Mouse (Mus musculus) embryonic facial prominence, embryonic 11.5 days (tissue): ENCODE measurements at regions not wholly inside any gene's neighbourhood (a gene's known extent, or its start where the extent isn't known, plus 50 kb on each side); places are given as distances from the start of the nearest gene placed in this dataset.

Experiments used
- ATAC-seq: fragments of 200-750 bp; cut with Nextera tagmentation; replicated peaks from 2 replicates; pipeline ENCODE4 v1.8.0; 2017; ENCODE audit warnings: low read depth; ENCODE audit not compliant: insufficient number of reproducible peaks, low FRiP score, low TSS enrichment
- DNase-seq: peaks from one replicate; pipeline ENCODE4 v3.0.0-alpha.2; 2015; ENCODE audit warnings: low spot score
- H3K27ac ChIP-seq: fragments of 300-500 bp; sonication (generic); replicated peaks from 2 replicates; pipeline ENCODE4 v1.5.1; 2014; ENCODE audit warnings: mild to moderate bottlenecking, low read depth, low read length, control low read depth
- H3K27me3 ChIP-seq: fragments of 300-500 bp; sonication (generic); 2 replicates; pipeline ENCODE4 v1.6.1; 2014; ENCODE audit warnings: mild to moderate bottlenecking, low read length, moderate library complexity, mixed read lengths; ENCODE audit not compliant: control insufficient read depth, insufficient read depth
- H3K36me3 ChIP-seq: fragments of 300-500 bp; sonication (generic); replicated peaks from 2 replicates; pipeline ENCODE4 v1.6.1; 2014; ENCODE audit warnings: low read depth, mild to moderate bottlenecking, low read length, moderate library complexity, mixed read lengths; ENCODE audit not compliant: control insufficient read depth, insufficient read depth
- H3K4me1 ChIP-seq: fragments of 300-500 bp; sonication (generic); 2 replicates; pipeline ENCODE4 v1.6.1; 2014; ENCODE audit warnings: low read length, mixed read lengths; ENCODE audit not compliant: control insufficient read depth, insufficient read depth
- H3K4me2 ChIP-seq: fragments of 300-500 bp; sonication (generic); 2 replicates; pipeline ENCODE4 v1.6.1; 2014; ENCODE audit warnings: low read depth, mild to moderate bottlenecking, control low read depth, low read length, moderate library complexity
- H3K4me3 ChIP-seq: fragments of 300-500 bp; sonication (generic); 2 replicates; pipeline ENCODE4 v1.5.1; 2014; ENCODE audit warnings: low read depth, low read length, control low read depth
- H3K9ac ChIP-seq: fragments of 300-500 bp; sonication (generic); replicated peaks from 2 replicates; pipeline ENCODE4 v1.6.1; 2014; ENCODE audit warnings: mild to moderate bottlenecking, control low read depth, low read length
- H3K9me3 ChIP-seq: fragments of 300-500 bp; sonication (generic); replicated peaks from 2 replicates; pipeline ENCODE4 v1.6.1; 2016; ENCODE audit warnings: mild to moderate bottlenecking, low read length, inconsistent platforms, mixed read lengths; ENCODE audit not compliant: control insufficient read depth
- WGBS: fragments of 180-500 bp; shearing (Covaris S2); extraction: QIAGEN DNeasy Blood & Tissue Kit; methylation state at CpG from one replicate; pipeline ENCODE4 v1.1.7; 2014; 5-methylcytosine and 5-hydroxymethylcytosine counted together

DNA sequence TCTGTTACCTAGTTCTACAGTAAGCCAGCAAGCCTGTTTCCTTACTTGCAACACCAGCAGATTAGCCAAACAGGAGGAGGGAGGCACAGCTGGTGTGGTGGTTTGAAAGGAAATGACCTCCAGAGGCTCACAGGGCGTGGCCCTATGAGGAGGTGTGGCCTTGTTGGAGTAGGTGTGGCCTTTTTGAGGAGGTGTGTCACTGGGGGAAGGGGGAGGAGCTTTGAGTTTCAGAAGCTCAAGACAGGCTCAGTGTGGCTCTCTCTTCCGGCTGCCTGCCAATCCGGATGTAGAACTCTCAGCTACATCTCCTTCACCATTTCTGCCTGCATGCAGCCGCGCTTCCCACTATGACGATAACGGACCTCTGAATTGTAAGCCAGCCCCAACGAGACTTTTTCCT is 82.7 kb downstream of the Zfp281 start:
- no peaks in the 10 kb centered on the region for H3K36me3 ChIP-seq
- no peak overlapping the region for H3K9ac ChIP-seq
- no peak for ATAC-seq
- no peak overlapping the region for H3K4me2 ChIP-seq
- no peak for DNase-seq
- no peaks in the 10 kb centered on the region for H3K4me1 ChIP-seq
- H3K9me3 ChIP-seq, result no peaks in the 10 kb centered on the region
- WGBS, result 91% methylated on average over 8 of the region's 8 CpGs
- H3K27ac ChIP-seq, result no peak overlapping the region
- no peak overlapping the region for H3K4me3 ChIP-seq
- H3K27me3 ChIP-seq, result no peaks in the 10 kb centered on the region

DNA sequence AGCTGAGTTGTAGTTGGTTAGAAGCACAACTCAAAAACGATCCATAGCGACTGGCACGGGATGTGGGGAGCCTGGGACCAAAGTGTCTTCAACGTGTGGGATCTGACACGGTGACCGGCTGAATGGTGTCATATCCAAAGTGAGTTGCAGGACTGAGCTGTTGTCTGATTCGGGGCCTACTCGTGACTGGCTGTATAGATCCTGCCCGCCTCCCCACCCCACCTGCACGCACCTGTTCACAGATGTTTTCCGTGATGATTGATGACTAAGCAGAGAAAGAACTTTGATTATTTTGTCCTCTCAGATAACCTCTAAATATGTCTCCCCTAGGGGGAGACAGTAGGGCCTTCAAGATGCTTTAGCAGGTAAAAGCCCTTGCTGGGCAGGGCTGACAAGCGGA is 83.2 kb downstream of the Zfp281 start:
- no peaks in the 10 kb centered on the region for H3K4me1 ChIP-seq
- no peak for DNase-seq
- no peak overlapping the region for H3K4me3 ChIP-seq
- H3K36me3 ChIP-seq, result no peaks in the 10 kb centered on the region
- H3K27ac ChIP-seq, result no peak overlapping the region
- no peaks in the 10 kb centered on the region for H3K27me3 ChIP-seq
- H3K9me3 ChIP-seq, result no peaks in the 10 kb centered on the region
- no peak overlapping the region for H3K9ac ChIP-seq
- no peak for ATAC-seq
- whole genome bisulfite sequencing, result 87% methylated on average over 12 of the region's 12 CpGs
- no peak overlapping the region for H3K4me2 ChIP-seq

DNA sequence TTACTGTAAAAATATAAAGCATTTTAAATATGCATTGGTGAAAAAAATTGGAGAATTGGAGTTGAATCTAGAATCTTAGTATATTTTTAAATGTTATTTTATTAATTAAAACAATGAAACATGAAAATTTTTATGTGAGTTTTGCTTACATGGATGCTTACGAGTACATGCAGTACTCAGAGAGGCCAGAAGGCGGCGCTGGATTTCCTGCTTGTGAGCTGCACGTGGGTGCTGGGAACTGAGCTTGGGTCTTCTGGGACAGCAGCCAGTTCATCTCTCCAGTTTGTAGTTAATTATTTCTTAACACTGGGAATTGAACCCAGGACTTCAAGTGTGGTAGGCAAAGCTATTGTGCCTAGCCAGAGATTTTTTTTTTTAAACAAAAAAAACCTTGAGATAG is 85.5 kb downstream of the Zfp281 start:
- H3K4me1 ChIP-seq, result no peaks in the 10 kb centered on the region
- H3K4me2 ChIP-seq, result no peak overlapping the region
- H3K9me3 ChIP-seq, result no peaks in the 10 kb centered on the region
- H3K9ac ChIP-seq, result no peak overlapping the region
- no peak for ATAC-seq
- no peak for DNase-seq
- H3K4me3 ChIP-seq, result no peak overlapping the region
- no peak overlapping the region for H3K27ac ChIP-seq
- H3K36me3 ChIP-seq, result no peaks in the 10 kb centered on the region
- 68% methylated on average over 4 of the region's 4 CpGs for WGBS
- H3K27me3 ChIP-seq, result no peaks in the 10 kb centered on the region

DNA sequence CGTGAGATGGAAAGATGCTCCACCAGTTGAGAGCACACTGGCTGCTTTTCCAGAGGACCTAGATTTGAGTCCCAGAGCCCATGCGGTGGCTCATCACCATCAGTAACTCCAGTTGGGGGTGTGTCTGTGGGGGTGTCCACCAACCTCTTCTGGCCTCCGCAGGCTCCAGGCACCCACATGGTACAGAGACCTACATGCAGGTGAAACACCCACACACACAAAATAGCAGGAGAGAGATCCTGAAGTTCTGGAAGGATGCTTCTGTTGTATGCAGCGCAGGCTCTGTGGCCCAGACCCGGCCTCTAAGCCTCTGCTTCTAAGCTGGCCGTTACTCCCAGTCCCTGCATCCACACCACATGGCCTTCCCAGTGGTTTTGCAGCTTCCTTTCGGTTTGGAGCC is 86.5 kb downstream of the Zfp281 start:
- Histone ChIP-seq H3K9me3 (no peaks in the 10 kb centered on the region), H3K36me3 (no peaks in the 10 kb centered on the region), H3K4me2 (no peak overlapping the region), H3K27me3 (no peaks in the 10 kb centered on the region), H3K4me3 (no peak overlapping the region), H3K9ac (no peak overlapping the region), H3K4me1 (no peaks in the 10 kb centered on the region), H3K27ac (no peak overlapping the region)
- WGBS, result 80% methylated on average over 7 of the region's 7 CpGs
- no peak for DNase-seq
- no peak for ATAC-seq

DNA sequence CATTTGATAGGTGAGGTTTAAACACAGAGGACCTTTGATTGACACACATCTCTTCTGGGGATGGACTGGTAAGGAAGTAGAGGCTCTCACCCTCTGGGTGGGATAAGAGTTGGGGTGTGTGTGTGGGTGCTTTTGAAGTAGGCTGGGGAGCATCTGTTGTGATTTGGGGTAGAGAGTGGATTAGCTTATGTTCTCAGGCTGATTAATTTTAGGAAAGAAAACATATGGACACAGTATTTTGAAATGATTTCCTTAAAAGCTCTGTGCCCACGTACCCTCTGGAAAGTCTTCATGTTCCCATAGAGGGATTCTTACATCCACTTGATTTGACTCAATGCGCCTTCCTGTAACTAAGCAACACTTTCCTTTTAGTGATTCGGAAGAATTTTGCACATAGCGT is 89.4 kb downstream of the Zfp281 start:
- Histone ChIP-seq H3K27ac (no peak overlapping the region), H3K9me3 (no peaks in the 10 kb centered on the region), H3K4me2 (no peak overlapping the region), H3K4me1 (no peaks in the 10 kb centered on the region), H3K4me3 (no peak overlapping the region), H3K9ac (no peak overlapping the region), H3K36me3 (no peaks in the 10 kb centered on the region), H3K27me3 (no peaks in the 10 kb centered on the region)
- DNase-seq, result no peak
- 91% methylated on average over 4 of the region's 4 CpGs for WGBS
- no peak for ATAC-seq

DNA sequence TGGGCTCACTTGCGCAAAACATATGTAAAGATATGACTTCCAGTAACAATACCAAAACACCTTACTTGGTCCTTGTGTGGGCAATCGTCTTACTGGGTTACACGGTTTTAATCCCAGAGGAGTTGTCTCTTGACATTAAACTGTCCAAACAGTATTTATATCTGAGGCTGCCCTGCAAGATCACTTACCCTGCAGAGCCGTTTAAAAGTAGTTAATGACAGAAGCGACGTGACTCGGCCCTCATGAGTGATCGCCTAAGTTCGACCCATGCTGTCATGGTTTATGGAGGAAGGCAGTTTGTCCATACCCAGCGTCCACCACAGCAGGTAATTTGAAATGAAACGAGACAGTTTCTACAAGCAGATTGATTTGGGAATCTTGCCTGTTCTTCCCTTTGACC is 90.3 kb downstream of the Zfp281 start:
- DNase-seq (no peak), ATAC-seq (no peak)
- H3K9me3 ChIP-seq, result no peaks in the 10 kb centered on the region
- no peak overlapping the region for H3K27ac ChIP-seq
- H3K4me2 ChIP-seq, result no peak overlapping the region
- no peaks in the 10 kb centered on the region for H3K4me1 ChIP-seq
- 81% methylated on average over 11 of the region's 11 CpGs for WGBS
- no peak overlapping the region for H3K9ac ChIP-seq
- H3K36me3 ChIP-seq, result no peaks in the 10 kb centered on the region
- no peak overlapping the region for H3K4me3 ChIP-seq
- no peaks in the 10 kb centered on the region for H3K27me3 ChIP-seq

DNA sequence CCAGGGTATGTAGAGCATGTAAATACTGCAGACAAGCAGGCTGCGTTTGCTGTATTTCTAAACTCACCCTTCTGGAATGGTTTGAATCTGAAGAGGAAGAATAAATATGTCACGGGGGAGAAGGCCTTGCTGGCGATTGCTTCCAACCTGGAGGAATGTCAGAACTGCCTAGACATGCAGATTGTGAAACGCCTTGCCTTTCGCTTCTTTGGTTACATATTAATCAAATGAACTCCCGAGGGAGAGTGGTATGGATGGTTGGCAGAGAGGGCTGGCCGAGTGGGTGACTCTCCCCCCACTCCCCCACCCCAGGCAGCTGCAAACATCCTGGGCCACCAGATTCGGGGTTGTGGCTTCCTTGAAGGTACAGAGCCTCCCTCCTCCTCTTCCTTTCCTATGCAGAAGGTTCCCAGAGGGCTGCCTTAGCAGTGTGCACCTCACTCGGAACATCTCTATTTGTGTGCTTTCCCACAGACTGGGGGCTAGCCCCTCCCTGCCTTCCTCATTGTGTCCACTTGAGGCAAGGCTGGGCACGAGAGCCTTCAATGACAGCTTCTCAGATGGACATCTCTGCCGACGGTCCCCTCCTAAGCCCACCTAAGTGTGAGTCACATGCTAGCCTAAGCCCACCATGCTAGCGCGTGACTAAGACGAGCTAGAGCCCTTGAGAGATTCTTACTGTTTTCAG is 93.3 kb downstream of the Zfp281 start:
- H3K4me2 ChIP-seq, result no peak overlapping the region; the same call in 1 of the 2 replicates
- H3K4me3 ChIP-seq, result no peak overlapping the region
- no peaks in the 10 kb centered on the region for H3K36me3 ChIP-seq
- H3K27ac ChIP-seq, result no peak overlapping the region
- H3K4me1 ChIP-seq, result no peaks in the 10 kb centered on the region
- H3K27me3 ChIP-seq, result no peaks in the 10 kb centered on the region
- H3K9me3 ChIP-seq, result no peaks in the 10 kb centered on the region
- 68% methylated on average over 15 of the region's 15 CpGs for WGBS
- H3K9ac ChIP-seq, result no peak overlapping the region
- DNase-seq (peak; percentile 35), ATAC-seq (no peak)

DNA sequence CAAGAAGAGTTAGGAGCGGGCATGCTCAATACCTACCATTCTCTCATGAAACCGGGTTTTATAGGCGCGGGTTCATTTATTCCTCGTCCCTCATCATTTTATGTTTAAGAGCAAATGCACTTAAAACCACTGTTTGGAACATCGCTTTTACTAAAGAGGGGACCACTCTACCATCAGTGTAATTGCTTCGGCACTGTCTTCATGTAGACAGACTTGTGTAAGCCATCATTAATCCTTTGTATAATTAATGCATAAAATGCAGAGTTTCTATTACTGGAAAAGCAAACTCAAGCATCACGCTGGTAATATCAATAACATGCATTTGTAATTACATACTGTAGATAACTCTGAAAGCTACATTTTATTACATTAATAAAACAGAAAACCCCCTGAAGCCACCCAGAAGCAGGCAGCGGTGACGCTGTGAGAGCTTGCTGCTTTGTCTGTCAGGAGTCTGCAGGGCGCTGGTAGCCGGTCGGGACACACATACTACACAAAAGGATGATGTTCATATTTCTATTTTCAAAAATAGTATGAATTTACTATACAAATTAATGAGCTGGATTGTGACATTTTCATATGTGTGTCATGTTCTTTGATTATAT is 99.2 kb downstream of the Zfp281 start:
- Histone ChIP-seq H3K4me3 (no peak overlapping the region), H3K9ac (no peak overlapping the region), H3K27ac (no peak overlapping the region), H3K9me3 (no peaks in the 10 kb centered on the region), H3K4me1 (no peaks in the 10 kb centered on the region), H3K27me3 (no peaks in the 10 kb centered on the region), H3K4me2 (no peak overlapping the region), H3K36me3 (no peaks in the 10 kb centered on the region)
- DNase-seq (no peak), ATAC-seq (no peak)
- 93% methylated on average over 13 of the region's 13 CpGs for WGBS
